Mouse (Mus musculus): ENCODE data around the gene Vrk1.

The Vrk1 gene

DNA sequence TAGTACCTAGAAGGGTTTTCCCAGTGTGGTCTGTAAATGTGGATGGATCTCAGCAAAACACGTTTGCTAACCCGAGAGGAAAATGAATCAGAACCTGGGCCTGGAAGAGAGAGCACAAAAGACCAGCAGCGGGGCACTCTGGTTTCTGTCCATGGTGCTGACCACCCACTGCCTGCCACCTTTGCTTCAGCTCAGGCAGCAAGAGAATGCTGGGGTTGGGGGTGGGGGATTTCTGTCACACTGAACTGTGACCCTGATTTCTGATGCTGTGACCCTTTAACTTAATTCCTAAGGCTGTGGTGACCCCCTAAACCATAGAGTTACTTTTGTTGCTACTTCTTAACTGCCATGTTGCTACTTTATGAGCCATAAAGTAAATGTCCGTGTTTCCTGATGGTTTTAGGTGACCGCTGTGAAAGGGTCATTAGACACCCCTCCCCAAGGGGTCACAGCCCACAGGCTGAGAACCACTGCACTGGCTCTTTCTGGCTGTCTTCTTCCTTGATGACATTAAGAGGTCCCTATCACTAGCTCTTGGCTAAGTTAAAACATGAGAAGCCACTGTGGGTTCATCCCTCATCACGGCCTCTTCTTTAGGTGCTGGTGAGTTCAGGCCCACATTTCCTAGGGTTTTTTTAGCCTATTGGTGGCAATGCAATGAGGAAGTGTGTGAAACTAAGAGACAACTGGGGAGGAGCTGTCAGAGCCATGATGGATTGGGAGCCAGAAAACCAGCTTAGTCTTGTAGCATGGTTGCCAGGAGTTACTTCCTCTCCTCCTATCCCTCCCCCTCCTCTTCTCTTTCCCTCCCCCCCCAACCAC lies 105.3 kb downstream of the Vrk1 start:
- no peak for DNase-seq (ENCODE audit: low read depth, low spot score)

DNA sequence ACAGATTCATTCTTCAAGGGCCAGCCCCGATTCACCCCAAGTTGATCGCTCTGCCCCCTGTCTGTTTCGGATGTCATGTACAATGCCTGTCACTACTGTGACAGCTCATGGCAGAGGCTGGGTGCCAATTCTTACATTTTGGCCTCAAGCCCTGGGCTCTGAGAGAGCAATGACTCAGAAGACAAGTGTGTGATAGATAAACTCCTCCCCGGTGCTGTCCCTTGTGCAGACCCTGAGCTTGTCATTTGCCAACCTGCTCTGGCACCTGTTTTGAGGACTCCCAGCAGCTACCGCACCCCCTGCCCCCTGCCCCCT lies 105.8 kb downstream of the Vrk1 start:
- DNase-seq (ENCODE audit: low read depth, low spot score) = no peak

DNA sequence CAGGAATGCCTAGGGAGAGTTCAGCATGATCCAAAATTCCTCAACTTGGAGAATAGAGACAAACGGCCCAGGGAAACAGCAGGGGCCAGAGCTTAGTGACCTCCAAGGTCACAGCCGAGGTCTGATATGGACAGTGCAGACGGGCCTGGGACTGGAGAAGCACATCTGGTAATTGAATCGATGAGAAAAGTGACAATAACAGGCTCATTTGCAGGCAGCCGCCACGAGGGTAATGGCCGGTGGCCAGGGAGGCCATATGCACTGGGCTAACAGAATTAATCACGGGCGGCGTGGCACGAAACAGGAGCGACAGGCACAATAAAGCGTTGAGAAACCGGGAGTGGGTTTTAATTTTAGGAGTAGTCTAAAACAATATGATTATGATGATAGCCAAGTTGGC lies 113.2 kb downstream of the Vrk1 start:
- no peak for DNase-seq (ENCODE audit: low read depth, low spot score)

GRCm38 (mm10) chr12:106124581-106124980 lies 114.6 kb downstream of the Vrk1 start:
- no peak for DNase-seq (ENCODE audit: low read depth, low spot score)
